Mouse (Mus musculus) forebrain, postnatal 0 days (tissue): ENCODE results near the gene Mapk3. TPM values are rescaled to one million over a fixed set of nuclear protein-coding genes. Genes with fewer than 3 reads are reported as not detected.

Experiments used
- ATAC-seq: fragments of 200-750 bp; cut with Nextera tagmentation; 2 replicates; pipeline ENCODE4 v1.8.0; 2017; ENCODE audit warnings: mild to moderate bottlenecking, moderate library complexity
- DNase-seq: peaks from one replicate; pipeline ENCODE4 v3.0.0-alpha.2; 2015
- H3K27ac ChIP-seq: fragments of 300-500 bp; sonication (generic); 2 replicates; pipeline ENCODE4 v1.5.1; 2014; ENCODE audit warnings: low read depth, mild to moderate bottlenecking, antibody characterized with exemption, low read length, moderate library complexity, mixed read lengths
- H3K27me3 ChIP-seq: fragments of 300-500 bp; sonication (generic); 2 replicates; pipeline ENCODE4 v1.6.1; 2014; ENCODE audit warnings: mild to moderate bottlenecking, low read length, mixed read lengths; ENCODE audit not compliant: insufficient read depth
- H3K36me3 ChIP-seq: fragments of 300-500 bp; sonication (generic); 2 replicates; pipeline ENCODE4 v1.6.1; 2014; ENCODE audit warnings: mild to moderate bottlenecking, moderate library complexity; ENCODE audit not compliant: insufficient read depth
- H3K4me1 ChIP-seq: fragments of 300-500 bp; sonication (generic); 2 replicates; pipeline ENCODE4 v1.6.1; 2014; ENCODE audit warnings: antibody characterized with exemption; ENCODE audit not compliant: insufficient read depth
- H3K4me2 ChIP-seq: fragments of 300-500 bp; sonication (generic); 2 replicates; pipeline ENCODE4 v1.6.1; 2014; ENCODE audit warnings: low read depth, mild to moderate bottlenecking, moderate library complexity
- H3K4me3 ChIP-seq: fragments of 300-500 bp; sonication (generic); 2 replicates; pipeline ENCODE4 v1.5.1; 2014; ENCODE audit warnings: low read depth, low read length, mixed read lengths
- H3K9ac ChIP-seq: fragments of 300-500 bp; sonication (generic); 2 replicates; pipeline ENCODE4 v1.6.1; 2014; ENCODE audit warnings: mild to moderate bottlenecking
- H3K9me3 ChIP-seq: fragments of 300-500 bp; sonication (generic); 2 replicates; pipeline ENCODE4 v1.6.1; 2016; ENCODE audit warnings: low read length
- CTCF ChIP-seq: sonication (generic); IDR thresholded peaks from 2 replicates; pipeline ENCODE4 v1.5.1; 2016; ENCODE audit warnings: antibody characterized with exemption, control low read depth, low read depth
- WGBS: fragments of 180-500 bp; shearing (Covaris S2); extraction: QIAGEN DNeasy Blood & Tissue Kit; methylation state at CpG from one replicate; pipeline ENCODE4 v1.1.7; 2014; 5-methylcytosine and 5-hydroxymethylcytosine counted together
- polyA plus RNA-seq: library from polyadenylated mRNA; unstranded; fragments of >200 nt; fragmentation: Nextera tagmentation; extraction: Ambion mirVana; gene quantifications from 2 replicates; pipeline ENCODE4 v1.2.1, GENCODE M21; 2015
- total RNA-seq: library from RNA; depleted of rRNA; stranded (reverse); fragments of >200 nt; gene quantifications from 2 replicates; pipeline ENCODE4 v1.2.3, GENCODE M21; 2014

The Mapk3 gene
- total and polyA plus RNA-seq, 2 experiments from 2014 or later, result 131 to 133 TPM

DNA sequence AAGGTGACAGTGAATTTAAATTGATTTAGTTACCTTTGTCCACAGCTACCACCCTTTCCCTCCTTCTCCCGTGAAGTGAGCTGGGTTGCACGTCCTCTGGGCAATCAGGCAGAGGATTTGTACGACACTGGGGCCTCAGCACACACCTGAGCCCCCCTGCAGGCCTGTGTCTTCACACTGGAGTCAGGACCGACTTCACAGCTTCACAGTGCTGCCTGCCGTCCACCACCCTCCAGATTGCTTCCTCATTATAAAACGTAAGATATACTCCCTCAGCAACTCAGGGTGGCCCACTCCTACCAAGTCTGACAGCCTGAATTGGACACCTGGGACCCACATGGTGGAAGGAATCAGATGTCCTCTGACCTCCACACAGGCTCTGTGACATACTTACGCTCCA is 862 bp upstream of the Mapk3 start:
- Histone ChIP-seq H3K4me3 (no peak overlapping the region), H3K36me3 (peaks cover 7% of the 10 kb centered on the region), H3K27me3 (no peaks in the 10 kb centered on the region), H3K4me2 (no peak overlapping the region), H3K27ac (no peak overlapping the region), H3K9ac (no peak overlapping the region), H3K9me3 (no peaks in the 10 kb centered on the region), H3K4me1 (peaks cover 23% of the 10 kb centered on the region)
- TF ChIP-seq CTCF, result no peak
- ATAC-seq (no peak), DNase-seq (no peak)
- 69% methylated on average over 7 of the region's 7 CpGs for WGBS

DNA sequence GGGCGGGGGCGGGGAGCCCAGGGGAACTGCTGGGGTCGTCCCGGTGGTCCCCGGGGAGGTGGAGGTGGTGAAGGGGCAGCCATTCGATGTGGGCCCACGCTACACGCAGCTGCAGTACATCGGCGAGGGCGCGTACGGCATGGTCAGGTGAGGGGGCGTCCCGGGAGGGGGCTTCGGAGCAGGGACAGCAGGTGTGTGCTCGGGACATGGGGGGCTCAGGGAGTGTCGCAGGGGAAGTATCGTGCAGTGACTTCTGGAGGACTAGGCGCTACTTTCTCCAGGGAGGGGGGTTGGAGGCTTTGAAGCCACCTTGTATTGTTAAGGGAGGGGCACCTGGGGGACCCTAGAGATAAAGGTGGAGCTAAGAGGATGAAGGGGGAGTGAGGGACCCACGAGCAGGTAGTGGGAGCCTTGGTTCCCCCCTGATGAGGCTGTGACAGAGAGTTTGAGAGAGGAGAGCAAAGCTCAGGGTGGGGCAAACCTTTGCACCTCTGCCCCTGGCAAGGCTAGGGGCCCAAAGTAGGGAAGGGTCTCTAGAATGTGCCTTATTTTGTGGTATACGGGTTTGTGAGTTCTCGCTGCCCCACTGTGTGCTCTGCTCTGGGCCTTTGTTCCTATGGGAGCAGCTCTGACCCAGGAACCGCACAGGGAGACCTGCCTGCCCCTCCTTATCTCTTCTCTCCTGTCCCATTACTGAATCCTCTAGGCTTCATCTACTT is 430 bp downstream of the Mapk3 start:
- no peaks in the 10 kb centered on the region for H3K27me3 ChIP-seq
- H3K36me3 ChIP-seq, result peaks cover 19% of the 10 kb centered on the region
- under 1% methylated on average over 23 of the region's 24 CpGs for WGBS
- H3K4me1 ChIP-seq, result peaks cover 23% of the 10 kb centered on the region
- peak; percentile 37 for ATAC-seq
- no peak for DNase-seq
- H3K4me3 ChIP-seq, result peak overlapping the region; percentile 82
- H3K4me2 ChIP-seq, result peak overlapping the region; percentile 62
- peak overlapping the region; percentile 82 for H3K27ac ChIP-seq
- no peak for TF ChIP-seq CTCF
- no peaks in the 10 kb centered on the region for H3K9me3 ChIP-seq
- peak overlapping the region; percentile 76 for H3K9ac ChIP-seq

DNA sequence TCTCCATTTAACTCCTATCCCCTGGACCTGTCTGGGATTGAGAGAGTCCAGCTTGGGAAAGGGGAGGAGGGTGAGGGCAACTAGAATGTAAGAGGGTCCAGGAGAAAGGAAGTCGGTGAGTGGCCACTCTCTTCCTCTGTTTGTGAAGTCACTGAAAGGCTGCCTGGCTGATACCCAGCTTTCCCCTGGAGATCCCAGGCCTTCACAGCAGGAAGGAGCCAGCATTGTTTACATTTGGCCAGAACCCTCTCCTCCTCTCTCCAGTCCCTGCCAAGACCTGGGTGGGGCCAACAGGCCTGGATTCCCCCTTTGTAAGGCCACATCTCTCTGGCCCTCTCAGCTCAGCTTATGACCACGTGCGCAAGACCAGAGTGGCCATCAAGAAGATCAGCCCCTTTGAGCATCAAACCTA is 996 bp downstream of the Mapk3 start:
- 13% methylated on average over 3 of the region's 3 CpGs for WGBS
- Histone ChIP-seq H3K4me3 (peak overlapping the region; percentile 82), H3K4me1 (peaks cover 23% of the 10 kb centered on the region), H3K9ac (peak overlapping the region; percentile 76), H3K27me3 (no peaks in the 10 kb centered on the region), H3K27ac (peak overlapping the region; percentile 82), H3K9me3 (no peaks in the 10 kb centered on the region), H3K4me2 (peak overlapping the region; percentile 62), H3K36me3 (peaks cover 25% of the 10 kb centered on the region)
- DNase-seq (peak; percentile 44), ATAC-seq (peak; percentile 4)
- no peak for TF ChIP-seq CTCF

DNA sequence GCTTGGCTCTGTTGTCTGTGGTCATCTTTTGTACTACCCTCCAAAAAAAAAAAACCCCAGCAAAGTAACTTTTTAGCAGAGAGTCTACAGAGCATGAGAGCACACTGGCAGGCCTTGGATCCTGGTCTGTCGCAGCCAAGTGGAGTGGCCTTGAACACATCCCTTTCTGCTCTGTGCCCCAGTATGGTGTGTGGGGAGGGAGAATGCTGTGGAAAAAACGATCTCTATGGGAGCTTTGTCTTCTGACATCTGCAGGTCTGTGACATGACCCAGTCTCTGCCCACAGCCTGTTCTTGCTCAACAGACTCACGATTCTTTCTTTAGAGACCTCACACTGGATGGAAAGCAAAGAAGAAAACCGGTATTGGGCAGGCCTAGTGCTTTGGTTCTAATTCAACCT is 1.6 kb downstream of the Mapk3 start:
- ATAC-seq, result no peak
- no peaks in the 10 kb centered on the region for H3K9me3 ChIP-seq
- H3K4me1 ChIP-seq, result peaks cover 23% of the 10 kb centered on the region
- H3K36me3 ChIP-seq, result peaks cover 29% of the 10 kb centered on the region
- peak overlapping the region; percentile 50; the same call in 1 of the 2 replicates for H3K27ac ChIP-seq
- H3K9ac ChIP-seq, result no peak overlapping the region
- H3K27me3 ChIP-seq, result no peaks in the 10 kb centered on the region
- no peak for DNase-seq
- WGBS, result 56% methylated on average over 4 of the region's 4 CpGs
- TF ChIP-seq CTCF, result no peak
- H3K4me3 ChIP-seq, result peak overlapping the region; percentile 82
- peak overlapping the region; percentile 62 for H3K4me2 ChIP-seq

DNA sequence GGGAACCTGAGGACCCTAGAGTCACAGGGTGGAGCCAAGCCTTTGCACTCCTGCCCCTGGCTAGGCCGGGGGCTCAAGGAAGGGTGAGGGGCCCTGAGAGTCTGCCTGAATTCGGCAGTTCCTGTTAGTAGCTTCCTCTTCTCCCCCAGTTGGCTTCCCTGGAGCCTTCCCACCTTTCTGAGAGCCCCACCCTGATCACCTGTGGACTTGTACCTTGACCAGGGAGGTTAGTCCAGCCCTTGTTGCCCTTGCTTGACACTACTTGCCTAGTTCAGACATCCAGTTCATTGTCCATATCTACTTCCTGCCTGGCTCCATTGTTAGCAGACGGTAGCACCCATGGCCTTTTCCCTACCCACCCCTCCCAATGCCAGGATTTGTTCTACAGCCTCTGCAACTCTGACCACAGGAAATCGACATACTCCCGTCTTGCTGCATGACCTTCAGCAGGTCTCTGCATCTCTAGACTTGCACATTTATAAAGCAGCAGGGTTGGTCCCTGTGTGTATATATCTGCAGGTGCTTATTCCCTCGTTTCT is 2.2 kb downstream of the Mapk3 start:
- Histone ChIP-seq H3K27me3 (no peaks in the 10 kb centered on the region), H3K4me3 (no peak overlapping the region)

DNA sequence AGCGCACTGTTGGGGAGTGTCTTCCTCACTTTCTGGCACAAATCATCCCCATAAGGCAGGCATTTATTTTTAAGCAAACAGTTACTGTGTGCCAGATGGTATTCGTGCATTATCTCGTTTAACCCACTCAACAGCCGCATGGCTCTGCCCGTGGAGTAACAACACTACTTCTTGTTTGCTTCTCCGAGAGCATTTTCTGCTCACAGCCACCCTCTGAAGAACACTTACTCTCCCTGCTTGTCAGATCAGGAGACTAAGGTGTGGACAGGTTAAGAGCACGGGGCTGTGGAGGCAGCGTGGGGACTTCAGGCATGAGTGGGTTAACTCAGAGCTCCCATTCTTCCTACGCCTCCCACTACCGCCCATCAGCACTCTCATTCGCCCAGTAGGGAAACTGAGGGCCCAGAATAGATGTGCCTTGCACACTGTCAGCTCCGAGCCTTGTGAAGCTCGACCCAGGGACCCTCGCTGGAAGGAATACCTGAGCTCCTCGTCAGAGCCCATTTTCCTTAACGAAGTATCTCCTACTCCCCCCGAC is 3.1 kb downstream of the Mapk3 start:
- Histone ChIP-seq H3K9me3 (no peaks in the 10 kb centered on the region), H3K27ac (peak overlapping the region; percentile 65), H3K9ac (peak overlapping the region; percentile 44), H3K4me1 (peaks cover 23% of the 10 kb centered on the region), H3K4me3 (peak overlapping the region; percentile 21), H3K27me3 (no peaks in the 10 kb centered on the region), H3K4me2 (peak overlapping the region; percentile 62), H3K36me3 (peaks cover 45% of the 10 kb centered on the region)
- DNase-seq (peak; percentile 72), ATAC-seq (no peak; the same call in 1 of the 2 replicates)
- WGBS, result 46% methylated on average over 17 of the region's 17 CpGs
- TF ChIP-seq CTCF, result no peak

More for the DNA sequence above, 2.2 kb downstream of the Mapk3 start:
- ATAC-seq, result no peak
- Histone ChIP-seq H3K4me1 (peaks cover 23% of the 10 kb centered on the region), H3K27ac (peak overlapping the region; percentile 50; the same call in 1 of the 2 replicates), H3K36me3 (peaks cover 36% of the 10 kb centered on the region), H3K9me3 (no peaks in the 10 kb centered on the region), H3K4me2 (peak overlapping the region; percentile 62), H3K9ac (no peak overlapping the region)
- no peak for TF ChIP-seq CTCF
- 72% methylated on average over 6 of the region's 6 CpGs for WGBS
- no peak for DNase-seq

DNA sequence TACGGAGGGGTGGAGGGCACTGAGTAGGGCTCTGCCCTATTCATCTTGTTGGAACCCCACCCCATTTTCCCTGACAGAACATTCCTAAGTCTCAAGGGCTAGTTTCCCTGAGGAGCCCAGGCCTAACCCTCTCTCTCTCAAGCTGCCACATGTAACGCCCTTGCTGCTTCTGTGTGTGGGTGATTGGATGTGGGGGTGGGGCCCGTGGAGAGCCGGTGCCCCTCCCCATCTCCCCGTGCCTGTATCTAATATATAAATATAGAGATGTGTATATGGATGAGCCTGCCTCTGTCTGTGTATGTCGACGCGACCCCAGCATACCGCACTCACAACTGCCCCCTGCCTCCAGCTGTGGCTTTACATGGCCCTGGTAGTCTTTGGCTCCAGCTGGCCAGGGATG is 6.1 kb downstream of the Mapk3 start:
- H3K27me3 ChIP-seq, result no peaks in the 10 kb centered on the region
- H3K36me3 ChIP-seq, result peaks cover 65% of the 10 kb centered on the region
- ATAC-seq (no peak), DNase-seq (no peak)
- WGBS, result 94% methylated on average over 9 of the region's 9 CpGs
- no peak overlapping the region for H3K27ac ChIP-seq
- H3K4me3 ChIP-seq, result no peak overlapping the region
- TF ChIP-seq CTCF, result no peak
- H3K9me3 ChIP-seq, result no peaks in the 10 kb centered on the region
- H3K4me1 ChIP-seq, result peaks cover 19% of the 10 kb centered on the region
- no peak overlapping the region for H3K9ac ChIP-seq
- no peak overlapping the region for H3K4me2 ChIP-seq
